Mouse (Mus musculus): ENCODE measurements around the gene Zc2hc1b.

GRCm38 (mm10) chr10:13212326-13212725 is 34.5 kb upstream of the Zc2hc1b start:
- TF ChIP-seq CTCF (IDR thresholded peaks at IDR 0.05; ENCODE audit: low read depth, low read length) (no peak), POLR2A (IDR thresholded peaks at IDR 0.05; ENCODE audit: extremely low read depth, insufficient read depth, low read length) (no peak)

Data from liver, adult 2 months (tissue).